ENCODE assay signal across 8 mouse cellular contexts in genomic region chr11:101984054-101985025, GRCm38 (mm10). TPM values are rescaled to one million over a fixed set of nuclear protein-coding genes. Genes with fewer than 3 reads are reported as not detected.
DNase-seq lines count a peak whose midpoint lies in the region; ATAC-seq and TF ChIP-seq lines count a peak whose summit lies in the region.

Cfap97d1 (plus strand) TSS chr11:101984279.

- peak; percentile 55 for DNase-seq in adipocyte (ENCODE audit: low spot score)
- DNase-seq in gastrocnemius, adult 2 months = peak; percentile 98
- DNase-seq in hindbrain, postnatal 0 days (ENCODE audit: low spot score) = peak; percentile 97
- peak; percentile 91 to 96 for DNase-seq in left cerebral cortex, adult 2 months (ENCODE audit: extremely low spot score in 1 of 2, low spot score in 2 of 2)
- peak; percentile 76 for DNase-seq in retina, postnatal 7 days (ENCODE audit: low read depth, low spot score)
- peak; percentile 75 for DNase-seq in urinary bladder, adult 2 months (ENCODE audit: low spot score)

- peak within 1 kb of the TSS; percentile 90 for H3K4me3 ChIP-seq in gastrocnemius, adult 2 months
- H3K4me3 ChIP-seq in hindbrain, postnatal 0 days (ENCODE audit: low read length) = peak within 1 kb of the TSS; percentile 64
- H3K4me3 ChIP-seq in left cerebral cortex, adult 2 months = peak within 1 kb of the TSS; percentile 86
- H3K4me3 ChIP-seq in macrophage (ENCODE audit: inconsistent target) = peak within 1 kb of the TSS; percentile 52

- no peaks in the 10 kb centered on the region for H3K9me3 ChIP-seq in hindbrain, postnatal 0 days (ENCODE audit: low read length)

- peak within 1 kb of the TSS; percentile 99 for H3K4me2 ChIP-seq in hindbrain, postnatal 0 days (ENCODE audit: low read depth, low read length)

- no peak for TF ChIP-seq CTCF in gastrocnemius, adult 2 months (IDR thresholded peaks at IDR 0.05)
- TF ChIP-seq CTCF in hindbrain, postnatal 0 days (IDR thresholded peaks at IDR 0.05; ENCODE audit: low read depth) = no peak
- TF ChIP-seq CTCF in left cerebral cortex, adult 2 months (IDR thresholded peaks at IDR 0.05) = no peak

- H3K9ac ChIP-seq in hindbrain, postnatal 0 days (replicated peaks; ENCODE audit: low read length) = peak within 1 kb of the TSS; percentile 79

- peaks cover 17% of the 10 kb centered on the region; the same call in 1 of the 2 replicates for H3K4me1 ChIP-seq in hindbrain, postnatal 0 days (ENCODE audit: insufficient read depth, low read length)

- H3K36me3 ChIP-seq in hindbrain, postnatal 0 days (ENCODE audit: insufficient read depth, low read length) = peaks cover 5% of the 10 kb centered on the region; the same call in 1 of the 2 replicates
- H3K36me3 ChIP-seq in macrophage (ENCODE audit: inconsistent target) = peaks cover 14% of the 10 kb centered on the region; the same call in 1 of the 2 replicates

- 1% methylated on average over 54 of the region's 71 CpGs for WGBS in hindbrain, postnatal 0 days
- WGBS in macrophage (ENCODE audit: missing documents) = under 1% methylated on average over 69 of the region's 71 CpGs

- peak; percentile 77 for ATAC-seq in common myeloid progenitor, adult 5-6 weeks (replicated peaks; ENCODE audit: low read depth, poor library complexity, severe bottlenecking)
- peak; percentile 83 for ATAC-seq in hindbrain, postnatal 0 days

- intact Hi-C loops in gastrocnemius, adult 2 months (cut with DNase I) = loop anchor here (5.0 kb wide), 1 partner anchor 153 kb away; no protein-coding TSS in a partner anchor
- intact Hi-C loops in left cerebral cortex, adult 2 months (cut with DNase I) = loop anchor here (2.0 to 5.0 kb wide), 2 partner anchors 104 to 173 kb away; partner anchors contain the start of genes Mpp2 and Tmem101

- no peaks in the 10 kb centered on the region for H3K27me3 ChIP-seq in hindbrain, postnatal 0 days (ENCODE audit: insufficient read depth, low read length)

- peaks cover 46% of the 10 kb centered on the region for H3K79me2 ChIP-seq in macrophage (ENCODE audit: inconsistent target)

- peak within 1 kb of the TSS; percentile 99 for H3K27ac ChIP-seq in gastrocnemius, adult 2 months
- H3K27ac ChIP-seq in hindbrain, postnatal 0 days = peak within 1 kb of the TSS; percentile 92
- peak within 1 kb of the TSS; percentile 96 for H3K27ac ChIP-seq in left cerebral cortex, adult 2 months
- H3K27ac ChIP-seq in macrophage = peak within 1 kb of the TSS; percentile 91

RNA-seq across cellular contexts. Expression of gene Cfap97d1, which starts in this region (rescaled TPM):
- not detected in 2 replicates for total RNA-seq in common myeloid progenitor, adult 5-6 weeks (2017)
- not detected for total RNA-seq in gastrocnemius, adult 2 months (2021)
- total RNA-seq in hindbrain, postnatal 0 days (2014; rRNA removed) = not detected in 2 replicates
- polyA plus RNA-seq in hindbrain, postnatal 0 days (2015; fragmentation: Nextera tagmentation; extraction: Ambion mirVana) = not detected in 2 replicates
- total RNA-seq in left cerebral cortex, adult 2 months (2021) = not detected
- total RNA-seq in macrophage (2018; cell fraction: chromatin; rRNA removed) = not detected
- not detected for total RNA-seq in macrophage (2018; cell fraction: cytosol; rRNA removed)
- total RNA-seq in macrophage (2018; cell fraction: nucleus; rRNA removed) = not detected
- polyA plus RNA-seq in macrophage (2018) = not detected in 3 replicates
- polyA plus RNA-seq in urinary bladder, adult 2 months (2012; rRNA removed) = not detected in 2 replicates

Comparison
In these comparisons a context has a peak if more than half of its experiments do, and no peak if none do; other contexts are left out.
1. Peak in every context shown above with its lines: DNase-seq, ATAC-seq, H3K4me3 ChIP-seq and H3K27ac ChIP-seq.
2. Peak in ATAC-seq in common myeloid progenitor, adult 5-6 weeks; RNA of the gene not detected or under 1 TPM.
3. Peak in DNase-seq, H3K4me3 ChIP-seq and H3K27ac ChIP-seq in gastrocnemius, adult 2 months; RNA of the gene not detected or under 1 TPM.
4. Peak in DNase-seq, ATAC-seq, H3K4me3 ChIP-seq, H3K27ac ChIP-seq, H3K9ac ChIP-seq and H3K4me2 ChIP-seq in hindbrain, postnatal 0 days; RNA of the gene not detected or under 1 TPM.
5. Peak in DNase-seq, H3K4me3 ChIP-seq and H3K27ac ChIP-seq in left cerebral cortex, adult 2 months; RNA of the gene not detected or under 1 TPM.
6. Peak in DNase-seq in urinary bladder, adult 2 months; RNA of the gene not detected or under 1 TPM.